Mouse (Mus musculus) liver (tissue): ENCODE results near the gene Tsnaxip1.
"Not testable (repeated sequence)": the region's sequence is repeated elsewhere in the genome, so short reads cannot be mapped to it uniquely, and the experiment has no call there.

Source experiments
- DNase-seq: peaks from one replicate; pipeline ENCODE4 v3.0.0-alpha.2; 2020; ENCODE audit warnings: mixed read lengths

Tsnaxip1 gene

GRCm38 (mm10) chr8:105819659-105820058 is 7.9 kb upstream of the Tsnaxip1 start:
- peak; percentile 75 for DNase-seq

GRCm38 (mm10) chr8:105820925-105821324 is 6.6 kb upstream of the Tsnaxip1 start:
- DNase-seq = peak; percentile 92

- peak; percentile 44 for DNase-seq
Measured at GRCm38 (mm10) chr8:105825506-105825905, 2.0 kb upstream of the Tsnaxip1 start.

- peak; percentile 55 for DNase-seq
Measured at GRCm38 (mm10) chr8:105826379-105826778, 1.2 kb upstream of the Tsnaxip1 start.

GRCm38 (mm10) chr8:105833740-105834139 is 6.2 kb downstream of the Tsnaxip1 start:
- DNase-seq = not testable (repeated sequence)

- DNase-seq = peak; percentile 89
Measured at GRCm38 (mm10) chr8:105835318-105835717, 7.8 kb downstream of the Tsnaxip1 start.

- no peak for DNase-seq
Measured at GRCm38 (mm10) chr8:105836991-105837390, 9.5 kb downstream of the Tsnaxip1 start.

- no peak for DNase-seq
Measured at GRCm38 (mm10) chr8:105839209-105839608, 11.7 kb downstream of the Tsnaxip1 start.

- DNase-seq = no peak
Measured at GRCm38 (mm10) chr8:105846678-105847077, 19.1 kb downstream of the Tsnaxip1 start.

- no peak for DNase-seq
Measured at GRCm38 (mm10) chr8:105850014-105850413, 22.5 kb downstream of the Tsnaxip1 start.

GRCm38 (mm10) chr8:105850611-105851010 is 23.1 kb downstream of the Tsnaxip1 start:
- DNase-seq = no peak

GRCm38 (mm10) chr8:105851651-105852143 is 24.2 kb downstream of the Tsnaxip1 start:
- DNase-seq = peak; percentile 92

GRCm38 (mm10) chr8:105852146-105852729 is 24.7 kb downstream of the Tsnaxip1 start:
- DNase-seq = no peak

- no peak for DNase-seq
Measured at GRCm38 (mm10) chr8:105853178-105853577, 25.6 kb downstream of the Tsnaxip1 start, which contains the start of gene Cenpt. Gene Cenpt (minus strand): TSS chr8:105853278.

- no peak for DNase-seq
Measured at GRCm38 (mm10) chr8:105854303-105854702, 26.8 kb downstream of the Tsnaxip1 start.

GRCm38 (mm10) chr8:105854715-105855216 is 27.2 kb downstream of the Tsnaxip1 start, which contains the start of gene Thap11:
Gene Thap11 (plus strand): TSS chr8:105855132.
- DNase-seq = peak; percentile 94

GRCm38 (mm10) chr8:105855248-105856167 is 28.0 kb downstream of the Tsnaxip1 start:
- DNase-seq = peak; percentile 63

- DNase-seq = no peak
Measured at GRCm38 (mm10) chr8:105856168-105856835, 28.8 kb downstream of the Tsnaxip1 start.

- no peak for DNase-seq
Measured at GRCm38 (mm10) chr8:105858495-105858894, 31.0 kb downstream of the Tsnaxip1 start.

GRCm38 (mm10) chr8:105859314-105859713 is 31.8 kb downstream of the Tsnaxip1 start:
- peak; percentile 77 for DNase-seq

GRCm38 (mm10) chr8:105860143-105860981 is 32.8 kb downstream of the Tsnaxip1 start, which contains the start of gene Nutf2:
Gene Nutf2 (plus strand): TSS chr8:105860580.
- peak; percentile 98 for DNase-seq

GRCm38 (mm10) chr8:105861951-105862350 is 34.4 kb downstream of the Tsnaxip1 start:
- DNase-seq = peak; percentile 40
